Mouse (Mus musculus) heart, postnatal 0 days (tissue): ENCODE measurements around the gene Id3.

Source experiments
- CTCF ChIP-seq: IDR thresholded peaks from 2 replicates; pipeline ENCODE4 v1.5.1; 2016; ENCODE audit warnings: antibody characterized with exemption, control low read depth, low read depth
- EP300 ChIP-seq: IDR thresholded peaks from 2 replicates; pipeline ENCODE4 v1.6.1; 2016; ENCODE audit warnings: antibody characterized with exemption, low read depth

GRCm38 (mm10) chr4:136149045-136149379, 5.7 kb downstream of the Id3 start:
- TF ChIP-seq CTCF (no peak), EP300 (no peak)
